Mouse (Mus musculus) testis, postnatal 14 days (tissue): ENCODE results near the gene Olfr772.
"Not testable (repeated sequence)": the region's sequence is repeated elsewhere in the genome, so short reads cannot be mapped to it uniquely, and the experiment has no call there.

Experiments used
- DNase-seq: peaks from one replicate; pipeline ENCODE4 v3.0.0; 2021; ENCODE audit warnings: low spot score

Olfr772 gene

GRCm38 (mm10) chr10:129177821-129178220 lies at the start of gene Olfr772:
TSS of gene Olfr772 (minus strand) at chr10:129177921.
- DNase-seq: not testable (repeated sequence)

- not testable (repeated sequence) for DNase-seq
These were observed 9.6 kb upstream of the Olfr772 start, which contains the start of gene Olfr773 for GRCm38 (mm10) chr10:129187319-129187718. TSS of gene Olfr773 (minus strand) at chr10:129187419.

GRCm38 (mm10) chr10:129164651-129165050 lies 13.1 kb downstream of the Olfr772 start, which contains the start of gene Olfr771:
TSS of gene Olfr771 (minus strand) at chr10:129164751.
- DNase-seq: no peak

GRCm38 (mm10) chr10:129138898-129139297 lies 38.8 kb downstream of the Olfr772 start, which contains the start of gene Olfr770:
TSS of gene Olfr770 (minus strand) at chr10:129138998.
- no peak for DNase-seq
